Mouse (Mus musculus) kidney, embryonic 15.5 days (tissue): ENCODE results near the gene Vmn1r78. TPM values are rescaled to one million over a fixed set of nuclear protein-coding genes. Genes with fewer than 3 reads are reported as not detected.
"Not testable (repeated sequence)": the region's sequence is repeated elsewhere in the genome, so short reads cannot be mapped to it uniquely, and the experiment has no call there.

Experiments used
- ATAC-seq: fragments of 200-750 bp; cut with Nextera tagmentation; replicated peaks from 2 replicates; pipeline ENCODE4 v1.8.0; 2017; ENCODE audit warnings: moderate TSS enrichment; ENCODE audit not compliant: low FRiP score
- H3K27ac ChIP-seq: fragments of 300-500 bp; sonication (generic); 2 replicates; pipeline ENCODE4 v1.5.1; 2015; ENCODE audit warnings: mild to moderate bottlenecking, inconsistent platforms
- H3K27me3 ChIP-seq: fragments of 300-500 bp; sonication (generic); 2 replicates; pipeline ENCODE4 v1.6.1; 2015; ENCODE audit warnings: inconsistent platforms
- H3K36me3 ChIP-seq: fragments of 300-500 bp; sonication (generic); 2 replicates; pipeline ENCODE4 v1.6.1; 2015; ENCODE audit warnings: inconsistent platforms
- H3K4me1 ChIP-seq: fragments of 300-500 bp; sonication (generic); 2 replicates; pipeline ENCODE4 v1.6.1; 2015; ENCODE audit warnings: inconsistent platforms
- H3K4me2 ChIP-seq: fragments of 300-500 bp; sonication (generic); 2 replicates; pipeline ENCODE4 v1.6.1; 2015; ENCODE audit warnings: moderate library complexity, mild to moderate bottlenecking, inconsistent platforms
- H3K4me3 ChIP-seq: fragments of 300-500 bp; sonication (generic); replicated peaks from 2 replicates; pipeline ENCODE4 v1.5.1; 2015; ENCODE audit warnings: mild to moderate bottlenecking, inconsistent platforms
- H3K9ac ChIP-seq: fragments of 300-500 bp; sonication (generic); 2 replicates; pipeline ENCODE4 v1.6.1; 2015; ENCODE audit warnings: mild to moderate bottlenecking, inconsistent platforms
- H3K9me3 ChIP-seq: fragments of 300-500 bp; sonication (generic); replicated peaks from 2 replicates; pipeline ENCODE4 v1.6.1; 2016; ENCODE audit warnings: inconsistent platforms
- WGBS: fragments of 180-500 bp; shearing (Covaris S2); methylation state at CpG from one replicate; pipeline ENCODE4 v1.1.7; 2015; ENCODE audit warnings: mixed read lengths; 5-methylcytosine and 5-hydroxymethylcytosine counted together
- polyA plus RNA-seq: library from polyadenylated mRNA; unstranded; fragments of >200 nt; fragmentation: Nextera tagmentation; extraction: Ambion mirVana; gene quantifications from 2 replicates; pipeline ENCODE4 v1.2.1, GENCODE M21; 2015

Gene Vmn1r78
- polyA plus RNA-seq = not detected in 2 replicates

- Histone ChIP-seq H3K36me3 (no peaks in the 10 kb centered on the region), H3K9ac (no peak within 1 kb of the TSS)
Observed at GRCm38 (mm10) chr7:12149957-12150356, at the start of gene Vmn1r78. Gene Vmn1r78 (plus strand): TSS chr7:12150257.

GRCm38 (mm10) chr7:12156463-12156862, 6.4 kb downstream of the Vmn1r78 start:
- not testable (repeated sequence) for H3K27ac ChIP-seq, H3K9ac ChIP-seq, H3K4me1 ChIP-seq, H3K9me3 ChIP-seq, ATAC-seq, H3K27me3 ChIP-seq, H3K4me3 ChIP-seq, H3K36me3 ChIP-seq, H3K4me2 ChIP-seq
- 59% methylated on average over 1 of the region's 1 CpGs for WGBS

More at GRCm38 (mm10) chr7:12149957-12150356, at the start of gene Vmn1r78:
- 58% methylated on average over 2 of the region's 2 CpGs for WGBS
- Histone ChIP-seq H3K4me2 (no peak within 1 kb of the TSS), H3K4me1 (no peaks in the 10 kb centered on the region), H3K27me3 (no peaks in the 10 kb centered on the region), H3K9me3 (no peaks in the 10 kb centered on the region), H3K4me3 (no peak within 1 kb of the TSS), H3K27ac (no peak within 1 kb of the TSS)
- no peak for ATAC-seq

GRCm38 (mm10) chr7:12170979-12171378, 20.9 kb downstream of the Vmn1r78 start, which contains the start of gene Vmn1r79:
Gene Vmn1r79 (plus strand): TSS chr7:12171279.
- not testable (repeated sequence) for H3K27me3 ChIP-seq, H3K4me2 ChIP-seq, ATAC-seq, H3K36me3 ChIP-seq, H3K4me3 ChIP-seq, H3K4me1 ChIP-seq, H3K27ac ChIP-seq, H3K9me3 ChIP-seq, H3K9ac ChIP-seq

- 60% methylated on average over 2 of the region's 2 CpGs for WGBS
- not testable (repeated sequence) for H3K36me3 ChIP-seq, H3K9me3 ChIP-seq, H3K27ac ChIP-seq, H3K4me1 ChIP-seq, ATAC-seq, H3K9ac ChIP-seq, H3K4me2 ChIP-seq, H3K27me3 ChIP-seq, H3K4me3 ChIP-seq
Observed at GRCm38 (mm10) chr7:12172926-12173325, 22.9 kb downstream of the Vmn1r78 start.

- no peak within 1 kb of the TSS for H3K4me3 ChIP-seq
- H3K27ac ChIP-seq = no peak within 1 kb of the TSS
- WGBS = 79% methylated on average over 1 of the region's 1 CpGs
- no peaks in the 10 kb centered on the region for H3K9me3 ChIP-seq
- no peak within 1 kb of the TSS for H3K4me2 ChIP-seq
- no peak within 1 kb of the TSS for H3K9ac ChIP-seq
- H3K4me1 ChIP-seq = no peaks in the 10 kb centered on the region
- no peak for ATAC-seq
- no peaks in the 10 kb centered on the region for H3K36me3 ChIP-seq
- no peaks in the 10 kb centered on the region for H3K27me3 ChIP-seq
Observed at GRCm38 (mm10) chr7:12188986-12189385, 38.9 kb downstream of the Vmn1r78 start, which contains the start of gene Vmn1r80. Gene Vmn1r80 (plus strand): TSS chr7:12189286.

GRCm38 (mm10) chr7:12204141-12204540, 54.1 kb downstream of the Vmn1r78 start:
- Histone ChIP-seq H3K27ac (no peak overlapping the region), H3K4me2 (no peak overlapping the region), H3K4me1 (no peaks in the 10 kb centered on the region), H3K9ac (no peak overlapping the region), H3K36me3 (no peaks in the 10 kb centered on the region), H3K9me3 (no peaks in the 10 kb centered on the region), H3K27me3 (no peaks in the 10 kb centered on the region), H3K4me3 (no peak overlapping the region)
- 66% methylated on average over 2 of the region's 2 CpGs for WGBS
- ATAC-seq = no peak

Other genes starting within 250 kb of the Vmn1r78 start
- not detected in 2 replicates for gene Vmn1r76, start 212.0 kb upstream of the Vmn1r78 start, polyA plus RNA-seq
- not detected in 2 replicates for gene Vmn1r77, start 113.5 kb upstream of the Vmn1r78 start, polyA plus RNA-seq
- not detected in 2 replicates for gene Vmn1r79, start 21.0 kb downstream of the Vmn1r78 start, polyA plus RNA-seq
- gene Vmn1r80, start 39.0 kb downstream of the Vmn1r78 start, polyA plus RNA-seq = not detected in 2 replicates
- not detected in 2 replicates for gene Vmn1r81, start 118.0 kb downstream of the Vmn1r78 start, polyA plus RNA-seq
- gene Vmn1r82, start 150.2 kb downstream of the Vmn1r78 start, polyA plus RNA-seq = not detected in 2 replicates
- gene Vmn1r83, start 179.2 kb downstream of the Vmn1r78 start, polyA plus RNA-seq = not detected in 2 replicates
- gene Vmn1r84, start 219.0 kb downstream of the Vmn1r78 start, polyA plus RNA-seq = not detected in 2 replicates